Mouse (Mus musculus): Measurements from ENCODE around the gene Vat1l.

The Vat1l gene

GRCm38 (mm10) chr8:114390465-114391254 is 185.2 kb downstream of the Vat1l start:
- no peak for DNase-seq (ENCODE audit: low read depth in 2 of 2, low spot score in 2 of 2)

GRCm38 (mm10) chr8:114398326-114398725 is 192.9 kb downstream of the Vat1l start:
- DNase-seq (ENCODE audit: low read depth in 2 of 2, low spot score in 2 of 2): no peak

- no peak for DNase-seq (ENCODE audit: low read depth in 2 of 2, low spot score in 2 of 2)
Measured at GRCm38 (mm10) chr8:114399273-114399672, 193.9 kb downstream of the Vat1l start.

GRCm38 (mm10) chr8:114401679-114402078 is 196.3 kb downstream of the Vat1l start:
- DNase-seq (ENCODE audit: low read depth in 2 of 2, low spot score in 2 of 2): no peak

GRCm38 (mm10) chr8:114411421-114411820 is 206.0 kb downstream of the Vat1l start:
- no peak for DNase-seq (ENCODE audit: low read depth in 2 of 2, low spot score in 2 of 2)

- DNase-seq (ENCODE audit: low read depth in 2 of 2, low spot score in 2 of 2): no peak
Measured at GRCm38 (mm10) chr8:114417786-114418185, 212.4 kb downstream of the Vat1l start, which contains the start of gene Clec3a. Clec3a (plus strand) TSS chr8:114418086.

- DNase-seq (ENCODE audit: low read depth in 2 of 2, low spot score in 2 of 2): no peak
Measured at GRCm38 (mm10) chr8:114418486-114418885, 213.1 kb downstream of the Vat1l start.

GRCm38 (mm10) chr8:114418904-114419303 is 213.5 kb downstream of the Vat1l start:
- no peak for DNase-seq (ENCODE audit: low read depth in 2 of 2, low spot score in 2 of 2)

GRCm38 (mm10) chr8:114421544-114421943 is 216.1 kb downstream of the Vat1l start:
- DNase-seq (ENCODE audit: low read depth in 2 of 2, low spot score in 2 of 2): no peak

All from CD8-positive naive resting alpha-beta T cell, adult 2 months (primary cell).